Mouse (Mus musculus): ENCODE measurements around the gene Smg1. TPM values are rescaled to one million over a fixed set of nuclear protein-coding genes. Genes with fewer than 3 reads are reported as not detected.
"Not testable (repeated sequence)": the region's sequence is repeated elsewhere in the genome, so short reads cannot be mapped to it uniquely, and the experiment has no call there.

Gene Smg1
- polyA plus RNA-seq, 1 experiment from 2014 or later, result 21.8 TPM

- peaks cover 95% of the 10 kb centered on the region for H3K36me3 ChIP-seq
- 98% methylated on average over 2 of the region's 2 CpGs for WGBS
Observed at GRCm38 (mm10) chr7:118170125-118170524, 73.3 kb downstream of the Smg1 start.

DNA sequence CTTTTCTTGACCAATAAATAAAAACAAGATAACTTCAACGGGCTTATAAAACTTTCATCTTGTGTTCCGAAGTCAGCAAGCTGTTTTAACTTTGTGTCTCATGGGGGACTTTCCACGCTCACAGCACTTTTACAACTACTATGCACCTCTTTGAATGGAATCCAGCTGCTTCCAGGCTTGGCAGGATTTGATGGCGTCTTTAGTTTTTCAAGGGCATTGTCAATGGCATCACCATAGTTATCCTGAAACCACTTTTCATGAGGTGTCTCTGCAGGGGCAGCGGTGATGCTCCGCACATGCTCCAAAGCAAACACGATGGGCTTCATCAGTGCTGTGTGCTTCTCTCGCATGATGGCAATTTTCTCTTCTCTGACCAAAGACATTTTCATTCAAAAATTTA is 80.5 kb downstream of the Smg1 start:
- H3K27ac ChIP-seq, result no peak overlapping the region
- no peak for DNase-seq (ENCODE audit: low spot score)
- H3K27me3 ChIP-seq (ENCODE audit: low read depth, poor library complexity, severe bottlenecking), result no peaks in the 10 kb centered on the region
- no peaks in the 10 kb centered on the region for H3K4me1 ChIP-seq
- WGBS, result 96% methylated on average over 8 of the region's 8 CpGs
- H3K36me3 ChIP-seq, result peaks cover 87% of the 10 kb centered on the region
- no peak overlapping the region for H3K4me3 ChIP-seq
- no peaks in the 10 kb centered on the region for H3K9me3 ChIP-seq (replicated peaks)

More at GRCm38 (mm10) chr7:118170125-118170524, 73.3 kb downstream of the Smg1 start:
- not testable (repeated sequence) for H3K4me3 ChIP-seq; H3K27ac ChIP-seq; H3K27me3 ChIP-seq (ENCODE audit: low read depth, poor library complexity, severe bottlenecking); H3K9me3 ChIP-seq (replicated peaks); DNase-seq (ENCODE audit: low spot score); H3K4me1 ChIP-seq

- 96% methylated on average over 3 of the region's 3 CpGs for WGBS
- no peaks in the 10 kb centered on the region for H3K4me1 ChIP-seq
- H3K9me3 ChIP-seq (replicated peaks), result no peaks in the 10 kb centered on the region
- no peaks in the 10 kb centered on the region for H3K27me3 ChIP-seq (ENCODE audit: low read depth, poor library complexity, severe bottlenecking)
- peaks cover 87% of the 10 kb centered on the region for H3K36me3 ChIP-seq
- H3K4me3 ChIP-seq, result no peak overlapping the region
- DNase-seq (ENCODE audit: low spot score), result no peak
- H3K27ac ChIP-seq, result no peak overlapping the region
Observed at GRCm38 (mm10) chr7:118160121-118160520, 83.3 kb downstream of the Smg1 start.

- WGBS, result 96% methylated on average over 7 of the region's 7 CpGs
- no peaks in the 10 kb centered on the region for H3K27me3 ChIP-seq (ENCODE audit: low read depth, poor library complexity, severe bottlenecking)
Observed at GRCm38 (mm10) chr7:118156461-118156860, 87.0 kb downstream of the Smg1 start.

DNA sequence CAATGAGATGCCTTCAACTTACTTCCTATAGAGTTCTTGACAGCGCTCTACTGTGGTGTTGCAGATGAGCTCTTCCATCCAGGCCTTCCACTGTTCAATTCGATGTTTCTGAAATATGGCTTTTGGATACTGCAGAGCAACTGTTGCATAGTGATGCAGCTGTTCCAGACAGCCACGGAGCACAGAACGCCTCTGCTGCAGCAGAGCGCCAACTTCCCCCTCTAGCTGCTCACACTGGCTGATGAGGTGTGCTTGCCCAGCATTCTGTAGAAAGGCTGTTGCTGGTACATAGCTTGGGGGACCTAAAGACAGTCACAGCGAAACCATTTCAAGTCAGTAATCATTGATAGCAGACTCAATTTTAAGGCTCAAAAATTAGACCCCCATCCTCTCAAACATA is 89.3 kb downstream of the Smg1 start:
- WGBS, result 96% methylated on average over 6 of the region's 6 CpGs
- Histone ChIP-seq H3K4me1 (no peaks in the 10 kb centered on the region), H3K4me3 (no peak overlapping the region), H3K27me3 (ENCODE audit: low read depth, poor library complexity, severe bottlenecking) (no peaks in the 10 kb centered on the region), H3K36me3 (peaks cover 97% of the 10 kb centered on the region), H3K27ac (no peak overlapping the region), H3K9me3 (replicated peaks) (no peaks in the 10 kb centered on the region)
- no peak for DNase-seq (ENCODE audit: low spot score)

More at GRCm38 (mm10) chr7:118156461-118156860, 87.0 kb downstream of the Smg1 start:
- no peaks in the 10 kb centered on the region for H3K9me3 ChIP-seq (replicated peaks)
- H3K27ac ChIP-seq, result no peak overlapping the region
- no peak for DNase-seq (ENCODE audit: low spot score)
- no peak overlapping the region for H3K4me3 ChIP-seq
- peaks cover 94% of the 10 kb centered on the region for H3K36me3 ChIP-seq
- no peaks in the 10 kb centered on the region for H3K4me1 ChIP-seq

DNA sequence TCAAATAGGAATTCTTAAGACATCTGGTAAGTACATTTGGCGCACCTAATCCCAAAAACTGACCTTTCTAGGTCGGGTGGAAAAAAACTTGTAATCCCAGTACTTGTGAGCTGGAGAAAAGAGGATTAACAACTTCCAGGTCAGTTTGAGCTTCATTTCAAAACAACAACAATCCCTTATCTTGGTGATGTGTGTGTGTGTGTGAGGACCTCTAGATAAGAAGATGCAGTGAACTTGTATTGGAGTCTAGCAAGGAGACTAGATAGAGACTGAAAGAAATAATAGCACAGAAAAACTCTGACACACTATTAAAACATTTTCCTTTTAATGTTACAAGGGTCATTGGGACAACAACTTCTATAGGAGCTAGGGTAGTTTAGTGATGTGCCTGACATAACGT is 99.9 kb downstream of the Smg1 start:
- Histone ChIP-seq H3K36me3 (peaks cover 97% of the 10 kb centered on the region), H3K27ac (no peak overlapping the region), H3K27me3 (ENCODE audit: low read depth, poor library complexity, severe bottlenecking) (no peaks in the 10 kb centered on the region), H3K4me3 (no peak overlapping the region), H3K9me3 (replicated peaks) (no peaks in the 10 kb centered on the region), H3K4me1 (no peaks in the 10 kb centered on the region)
- 81% methylated on average over 3 of the region's 3 CpGs for WGBS
- no peak for DNase-seq (ENCODE audit: low spot score)

- Histone ChIP-seq H3K4me3 (no peak overlapping the region), H3K27me3 (ENCODE audit: low read depth, poor library complexity, severe bottlenecking) (no peaks in the 10 kb centered on the region), H3K9me3 (replicated peaks) (no peaks in the 10 kb centered on the region), H3K27ac (no peak overlapping the region), H3K4me1 (no peaks in the 10 kb centered on the region), H3K36me3 (peaks cover 96% of the 10 kb centered on the region)
- WGBS, result 89% methylated on average over 4 of the region's 4 CpGs
- DNase-seq (ENCODE audit: low spot score), result no peak
Observed at GRCm38 (mm10) chr7:118143123-118143522, 100.3 kb downstream of the Smg1 start.

DNA sequence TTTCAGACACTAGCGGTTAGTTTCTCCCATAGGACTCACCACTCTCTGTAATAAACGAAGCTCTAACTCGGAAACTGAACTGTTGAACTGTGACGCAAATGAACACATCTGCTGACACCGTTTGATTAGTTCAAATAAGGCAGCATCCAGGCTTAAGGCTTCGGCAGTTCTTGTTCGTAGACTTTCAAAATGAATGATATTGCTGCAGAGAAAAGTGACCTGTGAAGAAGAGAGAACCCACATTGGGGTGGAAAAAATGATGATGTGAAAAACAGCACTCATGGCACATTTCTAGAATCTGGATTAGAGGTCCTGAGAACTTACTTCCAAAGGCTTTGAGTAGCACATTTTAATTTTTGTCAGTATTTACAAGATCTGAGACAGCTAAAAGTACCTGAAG is 102.2 kb downstream of the Smg1 start:
- Histone ChIP-seq H3K9me3 (replicated peaks) (no peaks in the 10 kb centered on the region), H3K36me3 (peaks cover 99% of the 10 kb centered on the region), H3K27ac (no peak overlapping the region), H3K4me3 (no peak overlapping the region), H3K27me3 (ENCODE audit: low read depth, poor library complexity, severe bottlenecking) (no peaks in the 10 kb centered on the region), H3K4me1 (no peaks in the 10 kb centered on the region)
- WGBS, result 94% methylated on average over 7 of the region's 7 CpGs
- DNase-seq (ENCODE audit: low spot score), result no peak

GRCm38 (mm10) chr7:118135128-118135527 is 108.3 kb downstream of the Smg1 start:
- no peak for DNase-seq (ENCODE audit: low spot score)
- H3K4me3 ChIP-seq, result no peak overlapping the region
- no peak overlapping the region for H3K27ac ChIP-seq
- H3K4me1 ChIP-seq, result peaks cover 5% of the 10 kb centered on the region; the same call in 1 of the 2 replicates
- WGBS, result 90% methylated on average over 11 of the region's 11 CpGs
- H3K36me3 ChIP-seq, result peaks cover 62% of the 10 kb centered on the region
- no peaks in the 10 kb centered on the region for H3K27me3 ChIP-seq (ENCODE audit: low read depth, poor library complexity, severe bottlenecking)
- H3K9me3 ChIP-seq (replicated peaks), result no peaks in the 10 kb centered on the region

DNA sequence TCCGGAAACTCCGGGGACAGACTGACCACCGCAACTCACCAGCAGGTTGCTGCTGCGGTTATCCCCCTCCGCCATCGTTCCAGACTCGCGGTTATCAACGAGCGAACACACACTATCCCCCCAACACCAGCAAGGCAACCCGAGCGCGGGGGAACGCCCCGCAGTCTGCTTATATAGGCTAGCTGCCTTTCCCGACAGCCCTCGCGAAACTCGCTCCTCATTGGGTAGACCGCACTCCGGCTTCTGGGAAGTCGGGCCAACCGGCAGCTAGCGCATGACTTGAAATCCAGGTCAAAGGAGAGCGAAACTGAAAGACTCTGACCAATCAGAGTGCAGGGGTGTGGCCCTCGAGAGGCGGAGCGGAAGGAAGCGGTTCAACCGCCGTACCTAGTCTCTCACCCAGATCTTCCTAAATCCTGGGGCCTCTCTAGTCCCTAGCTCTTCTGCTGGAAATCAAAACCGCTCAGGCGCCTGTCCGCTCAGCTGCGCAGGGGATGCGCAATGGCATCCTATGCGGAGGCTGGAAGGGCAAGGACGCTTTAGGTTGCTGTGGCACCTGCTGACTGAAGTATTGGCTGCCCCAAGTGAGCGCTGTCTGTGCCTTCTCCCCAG is 113.9 kb downstream of the Smg1 start, which contains the start of gene Arl6ip1:
Gene Arl6ip1 (minus strand): TSS at position 233 of the 612 bp plus-strand sequence.
- Histone ChIP-seq H3K27me3 (ENCODE audit: low read depth, poor library complexity, severe bottlenecking) (no peaks in the 10 kb centered on the region), H3K9me3 (replicated peaks) (no peaks in the 10 kb centered on the region), H3K36me3 (peaks cover 29% of the 10 kb centered on the region), H3K4me3 (peak within 1 kb of the TSS; percentile 88), H3K4me1 (peaks cover 33% of the 10 kb centered on the region), H3K27ac (peak within 1 kb of the TSS; percentile 97)
- DNase-seq (ENCODE audit: low spot score), result peak; percentile 96
- WGBS, result under 1% methylated on average over 39 of the region's 39 CpGs

GRCm38 (mm10) chr7:118128925-118129429 is 114.5 kb downstream of the Smg1 start:
- no peak for DNase-seq (ENCODE audit: low spot score)
- H3K9me3 ChIP-seq (replicated peaks), result no peaks in the 10 kb centered on the region
- H3K27ac ChIP-seq, result peak overlapping the region; percentile 97
- under 1% methylated on average over 21 of the region's 21 CpGs for WGBS
- H3K4me3 ChIP-seq, result peak overlapping the region; percentile 88
- peaks cover 33% of the 10 kb centered on the region for H3K36me3 ChIP-seq
- H3K4me1 ChIP-seq, result peaks cover 33% of the 10 kb centered on the region
- H3K27me3 ChIP-seq (ENCODE audit: low read depth, poor library complexity, severe bottlenecking), result no peaks in the 10 kb centered on the region

DNA sequence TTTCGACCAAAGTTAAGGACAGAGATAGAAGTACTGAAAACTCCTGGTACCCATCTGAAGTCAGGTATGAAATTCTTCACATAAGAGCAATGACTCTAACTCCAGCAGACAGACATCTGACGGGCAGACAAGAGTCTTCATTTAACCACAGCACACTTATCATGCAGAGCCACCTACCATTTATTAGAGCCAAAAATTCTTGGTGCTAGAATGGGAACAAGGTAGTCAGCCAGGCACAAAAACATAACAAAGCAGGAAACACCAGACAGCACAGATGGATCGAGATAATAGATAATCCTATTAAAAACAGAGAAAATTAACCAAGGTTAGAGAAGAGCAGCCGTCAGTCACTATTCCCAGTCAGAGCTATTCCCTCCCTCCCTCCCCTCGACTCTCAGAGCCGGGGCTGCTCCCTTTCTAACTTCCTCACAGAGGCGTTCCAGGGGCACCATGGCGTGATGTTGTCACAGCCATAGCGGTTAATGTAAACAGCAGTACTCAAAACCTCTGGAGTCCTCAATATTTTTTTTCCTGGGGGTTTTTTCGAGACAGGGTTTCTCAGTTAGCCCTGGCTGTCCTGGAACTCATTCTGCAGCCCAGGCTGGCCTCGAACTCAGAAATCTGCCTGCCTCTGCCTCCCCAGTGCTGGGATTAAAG is 117.1 kb downstream of the Smg1 start:
- Histone ChIP-seq H3K9me3 (replicated peaks) (no peaks in the 10 kb centered on the region), H3K4me1 (peaks cover 33% of the 10 kb centered on the region), H3K27ac (no peak overlapping the region), H3K27me3 (ENCODE audit: low read depth, poor library complexity, severe bottlenecking) (no peaks in the 10 kb centered on the region), H3K36me3 (peaks cover 54% of the 10 kb centered on the region), H3K4me3 (no peak overlapping the region)
- WGBS, result 84% methylated on average over 11 of the region's 11 CpGs
- DNase-seq (ENCODE audit: low spot score), result no peak

GRCm38 (mm10) chr7:118125736-118126135 is 117.7 kb downstream of the Smg1 start:
- H3K36me3 ChIP-seq, result peaks cover 60% of the 10 kb centered on the region
- no peak for DNase-seq (ENCODE audit: low spot score)
- H3K4me1 ChIP-seq, result peaks cover 33% of the 10 kb centered on the region
- H3K4me3 ChIP-seq, result no peak overlapping the region
- H3K27ac ChIP-seq, result no peak overlapping the region
- no peaks in the 10 kb centered on the region for H3K27me3 ChIP-seq (ENCODE audit: low read depth, poor library complexity, severe bottlenecking)
- H3K9me3 ChIP-seq (replicated peaks), result no peaks in the 10 kb centered on the region
